Mouse (Mus musculus): ENCODE measurements around the gene Dpm3.

DNA sequence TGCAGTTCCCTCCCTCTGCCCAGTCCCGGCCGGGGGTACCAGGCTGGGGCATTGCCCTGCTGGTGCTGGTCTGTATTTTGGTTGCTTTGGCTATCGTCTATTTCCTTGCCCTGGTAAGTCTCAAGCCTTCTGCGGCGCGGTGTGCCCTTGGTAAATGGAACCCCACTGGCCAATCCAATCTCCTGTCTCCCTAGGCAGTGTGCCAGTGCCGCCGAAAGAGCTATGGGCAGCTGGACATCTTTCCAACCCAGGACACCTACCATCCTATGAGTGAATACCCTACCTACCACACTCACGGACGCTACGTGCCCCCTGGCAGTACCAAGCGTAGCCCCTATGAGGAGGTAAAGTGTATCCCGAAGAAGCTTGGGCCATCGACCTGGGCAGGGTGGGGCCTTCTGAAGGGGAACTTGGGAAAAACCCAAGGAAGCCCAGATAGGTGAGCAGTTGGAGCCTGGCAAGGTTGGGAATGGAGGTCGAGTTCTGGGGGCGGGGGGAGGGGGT, 27.3 kb upstream of the Dpm3 start:
- TF ChIP-seq CTCF (IDR thresholded peaks at IDR 0.05; ENCODE audit: low read depth, low read length) (no peak), GATA1 (IDR thresholded peaks at IDR 0.05; ENCODE audit: borderline replicate concordance, low read length) (no peak), TAL1 (conservative IDR thresholded peaks at IDR 0.05; ENCODE audit: low read depth, low read length) (no peak)
